Mouse (Mus musculus): ENCODE results near the gene Prpsap1.

Prpsap1 gene

DNA sequence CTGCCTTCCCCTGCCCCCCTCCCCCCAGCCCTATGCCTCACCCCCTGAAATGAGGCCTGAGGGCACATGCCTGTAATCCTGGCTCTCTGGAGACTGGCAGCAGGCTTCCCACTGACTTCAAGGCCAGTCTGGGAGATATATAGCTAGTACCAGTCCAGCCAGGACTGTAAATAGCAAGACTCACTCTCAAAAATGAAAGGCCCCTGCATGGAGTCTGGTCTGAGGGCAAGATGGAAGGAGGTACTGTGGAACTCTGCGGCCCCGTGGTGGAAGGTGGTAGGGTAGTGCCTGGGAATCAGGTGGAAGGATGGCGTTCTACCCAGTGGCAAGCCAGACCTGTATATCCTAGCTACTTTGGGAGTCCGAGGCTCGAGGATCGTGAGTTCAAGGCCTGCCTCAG is 50.1 kb downstream of the Prpsap1 start:
- DNase-seq (ENCODE audit: low read depth, low spot score), result no peak

DNA sequence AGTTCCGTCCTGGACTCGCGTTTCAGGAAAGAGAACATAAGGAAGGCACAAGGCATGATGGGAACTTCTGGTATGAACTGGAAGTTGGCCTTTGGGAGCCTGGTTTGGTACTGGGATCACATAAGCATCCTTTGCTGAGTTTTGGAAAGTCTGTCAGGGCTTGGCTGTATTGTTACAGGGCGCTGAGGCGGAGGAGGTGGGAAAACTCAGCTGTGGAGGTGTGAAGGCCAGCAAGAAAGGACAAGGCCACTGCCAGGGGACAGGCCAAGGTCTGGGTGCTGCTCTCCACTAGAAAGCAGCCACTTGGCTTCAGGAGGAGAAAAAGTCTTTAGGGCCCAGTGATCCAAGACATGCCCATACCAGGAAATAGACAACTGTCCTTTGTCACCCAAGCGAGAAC is 50.7 kb downstream of the Prpsap1 start:
- DNase-seq (ENCODE audit: low read depth, low spot score), result no peak

GRCm38 (mm10) chr11:116442867-116443177 is 51.2 kb downstream of the Prpsap1 start:
- no peak for DNase-seq (ENCODE audit: low read depth, low spot score)

GRCm38 (mm10) chr11:116442129-116442866 is 51.7 kb downstream of the Prpsap1 start:
- DNase-seq (ENCODE audit: low read depth, low spot score), result no peak

DNA sequence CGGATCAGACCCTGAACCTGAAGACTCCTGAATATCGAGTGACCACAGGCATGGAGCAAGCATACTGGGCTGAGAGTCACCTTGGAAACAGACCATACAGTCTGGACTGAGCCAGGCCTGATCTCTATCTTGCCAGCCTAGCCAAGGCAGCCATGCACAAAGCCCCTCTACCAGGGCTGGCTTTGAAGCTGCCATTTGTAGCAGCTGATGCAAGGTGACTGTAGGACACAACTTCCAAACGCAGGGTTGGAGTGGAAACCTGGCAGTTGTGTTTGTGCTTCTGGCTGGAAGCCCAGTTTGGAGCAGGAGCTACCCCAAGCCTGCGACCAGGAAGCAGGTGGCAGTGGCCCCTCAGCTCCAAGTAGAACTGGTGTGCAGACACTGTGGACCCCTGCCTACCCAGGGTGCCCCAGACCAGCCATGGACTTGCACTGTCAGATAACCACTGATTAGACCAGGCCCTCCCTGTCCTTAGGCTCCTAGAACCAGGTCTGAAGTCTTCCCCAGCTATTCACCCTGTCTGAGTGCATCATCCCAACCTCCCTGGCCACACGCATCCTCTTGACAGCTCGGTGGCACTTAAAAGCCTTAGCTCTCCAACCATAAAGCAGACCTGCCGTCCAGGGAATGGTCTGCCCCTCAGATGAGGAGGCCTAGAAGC is 53.5 kb downstream of the Prpsap1 start:
- no peak for DNase-seq (ENCODE audit: low read depth, low spot score)

DNA sequence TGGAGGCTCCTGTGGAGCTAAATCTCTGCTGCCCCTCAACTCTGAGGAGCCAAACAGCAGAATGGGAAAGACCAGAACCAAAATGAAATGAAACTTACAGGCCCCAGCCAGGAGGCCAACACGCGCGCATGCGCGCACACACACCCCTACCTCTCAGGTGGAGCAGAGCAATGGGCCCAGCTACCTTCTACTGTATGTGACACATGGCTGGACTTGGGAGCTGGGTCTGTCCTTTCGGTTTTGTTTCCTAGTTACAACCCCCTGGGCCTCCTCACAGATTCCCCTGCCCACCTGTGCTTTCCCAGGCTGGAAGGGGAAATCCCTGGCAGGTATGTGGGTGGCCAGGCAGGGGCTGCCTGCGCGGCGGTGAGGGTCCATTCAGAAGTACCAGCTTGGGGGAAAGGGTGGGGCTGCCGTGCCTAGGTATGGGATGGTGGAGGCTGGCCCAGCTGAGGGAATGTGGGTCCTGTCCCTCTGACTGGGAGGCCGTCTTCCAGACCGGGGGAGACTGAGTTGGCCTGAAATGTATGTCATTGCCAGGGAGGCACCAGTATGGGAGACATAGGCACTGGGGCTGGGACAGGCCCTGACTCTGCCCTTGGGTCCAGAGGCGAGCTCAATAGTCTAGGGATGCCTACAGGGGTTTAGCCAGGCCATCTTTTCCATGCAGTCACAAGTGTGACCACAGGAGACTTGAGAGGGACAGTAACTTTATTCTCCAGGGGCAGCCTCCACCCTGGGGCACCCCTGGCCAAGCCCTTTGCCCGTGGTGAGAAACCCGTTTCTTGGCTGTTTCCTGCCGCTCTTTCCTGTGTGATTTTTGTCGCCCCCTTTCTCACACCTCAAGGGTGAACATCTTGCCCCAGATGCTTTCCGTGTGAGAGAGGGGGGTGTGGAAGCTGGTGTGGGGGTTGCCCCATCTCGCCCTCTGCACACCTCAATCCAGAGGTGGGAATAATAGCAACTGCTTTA is 54.4 kb downstream of the Prpsap1 start:
- no peak for DNase-seq (ENCODE audit: low read depth, low spot score)

DNA sequence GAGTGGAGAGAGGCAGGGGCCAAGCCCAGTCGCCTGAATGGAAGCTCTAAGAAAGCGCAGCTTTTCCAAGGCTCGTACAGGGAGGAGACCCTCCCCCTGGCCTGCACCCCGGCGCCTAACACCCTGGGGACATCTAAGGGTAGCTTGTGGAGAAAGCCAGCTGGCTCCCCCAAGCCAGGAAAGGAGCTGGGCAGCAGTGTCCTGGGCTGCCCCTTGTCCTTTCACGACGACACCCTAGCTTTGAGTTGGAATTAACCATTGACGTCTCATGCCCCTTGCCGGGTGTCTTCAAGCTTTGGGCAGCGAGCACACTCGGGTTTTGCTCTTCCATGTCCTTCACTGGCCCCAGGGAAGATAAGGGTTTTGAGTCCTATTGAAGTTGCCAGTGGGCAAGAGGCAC is 56.5 kb downstream of the Prpsap1 start:
- no peak for DNase-seq (ENCODE audit: low read depth, low spot score)

DNA sequence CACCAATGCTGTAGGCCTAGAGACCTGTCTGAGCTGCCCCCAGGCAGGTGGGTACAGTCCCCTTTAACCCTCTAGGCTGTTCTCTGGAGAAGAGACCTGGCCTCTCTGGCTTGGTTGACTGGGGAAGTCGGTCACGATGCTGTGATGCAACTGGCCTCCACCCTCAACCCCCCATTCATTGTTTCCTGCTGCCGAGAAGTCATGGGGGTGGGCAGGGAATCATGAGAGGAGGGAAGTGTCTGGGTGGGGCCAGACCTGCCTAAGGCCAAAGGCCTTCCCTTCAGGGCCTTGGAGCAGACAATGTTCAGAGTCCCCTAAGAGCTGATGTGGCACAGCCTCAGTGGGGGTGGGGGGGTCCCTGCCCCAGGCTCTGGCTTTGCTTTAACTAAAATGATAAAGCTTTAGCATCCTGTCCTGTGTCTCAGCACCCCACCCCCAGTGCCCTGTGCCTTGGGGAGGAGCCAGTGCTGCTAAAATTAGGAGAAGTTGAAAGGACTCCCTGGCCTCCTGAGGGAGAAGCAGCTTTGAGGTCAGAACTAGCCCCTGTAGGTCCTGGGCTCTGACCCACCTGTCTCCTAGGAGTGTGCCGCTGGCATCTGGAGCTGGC is 57.2 kb downstream of the Prpsap1 start:
- no peak for DNase-seq (ENCODE audit: low read depth, low spot score)

GRCm38 (mm10) chr11:116435992-116436724 is 57.8 kb downstream of the Prpsap1 start:
- DNase-seq (ENCODE audit: low read depth, low spot score), result no peak

- DNase-seq (ENCODE audit: low read depth, low spot score), result no peak
Observed at GRCm38 (mm10) chr11:116434967-116435752, 58.8 kb downstream of the Prpsap1 start.

DNA sequence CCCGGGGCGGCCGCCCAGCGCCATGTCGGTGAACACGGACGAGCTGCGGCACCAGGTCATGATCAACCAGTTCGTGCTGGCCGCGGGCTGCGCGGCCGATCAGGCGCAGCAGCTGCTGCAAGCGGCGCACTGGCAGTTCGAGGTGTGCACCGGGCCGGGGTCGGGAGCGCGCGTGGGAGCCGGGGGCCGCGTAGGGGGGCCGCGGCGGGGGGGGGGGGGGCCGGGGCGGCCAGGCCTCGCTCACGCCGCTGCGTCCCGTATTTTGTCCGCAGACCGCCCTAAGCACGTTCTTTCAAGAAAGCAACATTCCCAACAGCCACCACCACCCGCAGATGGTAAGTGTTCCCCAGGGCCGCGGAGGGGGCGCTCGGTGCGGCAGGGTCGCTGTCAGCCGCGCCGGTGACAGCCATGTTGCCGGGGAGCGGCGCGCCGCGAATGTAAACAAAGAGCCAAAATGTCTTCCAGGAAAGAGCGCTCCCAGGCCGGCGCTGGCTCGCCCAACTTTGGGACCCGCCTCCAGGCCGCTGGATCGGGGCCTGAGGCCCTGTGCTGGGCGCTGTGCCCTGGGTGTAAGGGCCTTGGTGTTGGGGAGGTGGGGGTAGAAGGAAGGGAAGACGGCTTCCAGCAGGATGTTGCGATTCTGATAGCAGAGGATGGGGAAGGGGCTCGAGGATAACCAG is 59.6 kb downstream of the Prpsap1 start:
- DNase-seq (ENCODE audit: low read depth, low spot score), result no peak

DNA sequence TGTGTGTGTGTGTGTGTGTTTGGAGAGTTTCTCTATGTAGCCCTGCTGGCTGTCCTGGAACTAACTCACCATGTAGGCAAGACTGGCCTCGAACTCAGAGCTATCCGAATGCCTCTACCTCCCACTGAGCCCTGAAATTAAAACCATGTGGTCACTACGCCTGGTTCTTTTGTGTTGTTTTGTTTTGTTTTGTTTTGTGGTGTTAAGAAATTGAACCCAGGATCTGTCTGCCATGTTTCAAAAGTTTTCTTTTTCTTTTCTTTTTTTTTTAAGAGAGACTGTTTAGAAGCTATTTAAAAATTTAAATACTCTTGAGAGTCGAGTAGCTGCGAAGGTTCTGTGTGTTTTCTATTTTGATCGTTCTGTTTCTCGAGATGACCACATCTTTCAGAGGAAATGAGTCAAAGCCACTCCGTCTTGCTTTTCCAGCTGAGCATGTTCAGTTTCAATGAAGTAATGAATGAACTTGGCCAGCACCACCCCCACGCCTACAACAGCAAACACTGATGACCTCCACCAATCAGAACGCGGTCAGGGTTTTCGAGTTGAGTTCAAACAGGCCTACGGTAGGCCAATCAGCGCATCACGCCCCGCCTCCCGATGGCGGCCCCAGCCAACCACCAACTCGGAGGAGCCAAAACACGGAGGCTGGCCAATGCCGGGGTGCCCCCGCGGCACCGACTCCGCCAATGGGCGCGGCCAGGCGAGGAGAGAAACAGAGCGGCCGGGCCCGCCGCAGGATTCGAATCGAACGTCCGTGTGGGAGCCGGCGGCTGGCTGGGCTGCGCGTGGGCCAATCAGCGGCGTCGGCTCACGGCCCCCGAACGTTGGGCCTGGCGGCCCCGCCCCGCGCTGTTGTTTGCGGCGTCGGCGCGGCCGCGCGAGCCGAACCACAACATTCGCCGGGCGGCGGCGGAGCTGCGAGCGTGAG is 60.4 kb downstream of the Prpsap1 start, which contains the start of gene Ubald2:
TSS of gene Ubald2 (plus strand) at position 739 of the 931 bp plus-strand sequence.
- DNase-seq (ENCODE audit: low read depth, low spot score), result peak; percentile 98

GRCm38 (mm10) chr11:116432593-116433355 is 61.2 kb downstream of the Prpsap1 start:
- no peak for DNase-seq (ENCODE audit: low read depth, low spot score)

DNA sequence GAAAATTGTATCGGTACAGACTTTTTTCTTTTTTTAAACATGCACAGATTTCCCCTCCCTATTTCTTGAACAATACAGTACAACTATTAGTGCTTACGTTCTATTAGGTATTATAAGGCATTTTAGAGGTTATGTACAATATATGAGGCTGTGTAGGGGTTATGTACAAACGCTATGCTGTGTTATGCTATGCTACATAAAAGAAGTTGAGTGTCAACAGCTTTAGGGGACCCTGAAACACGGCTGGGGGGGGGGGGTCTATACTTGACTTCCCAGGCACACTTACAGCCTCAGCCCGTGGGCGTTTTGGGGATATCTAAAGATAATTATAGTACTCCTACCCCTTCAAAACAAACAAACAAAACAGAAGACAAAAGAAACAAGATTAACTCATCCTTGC is 61.9 kb downstream of the Prpsap1 start:
- DNase-seq (ENCODE audit: low read depth, low spot score), result no peak

DNA sequence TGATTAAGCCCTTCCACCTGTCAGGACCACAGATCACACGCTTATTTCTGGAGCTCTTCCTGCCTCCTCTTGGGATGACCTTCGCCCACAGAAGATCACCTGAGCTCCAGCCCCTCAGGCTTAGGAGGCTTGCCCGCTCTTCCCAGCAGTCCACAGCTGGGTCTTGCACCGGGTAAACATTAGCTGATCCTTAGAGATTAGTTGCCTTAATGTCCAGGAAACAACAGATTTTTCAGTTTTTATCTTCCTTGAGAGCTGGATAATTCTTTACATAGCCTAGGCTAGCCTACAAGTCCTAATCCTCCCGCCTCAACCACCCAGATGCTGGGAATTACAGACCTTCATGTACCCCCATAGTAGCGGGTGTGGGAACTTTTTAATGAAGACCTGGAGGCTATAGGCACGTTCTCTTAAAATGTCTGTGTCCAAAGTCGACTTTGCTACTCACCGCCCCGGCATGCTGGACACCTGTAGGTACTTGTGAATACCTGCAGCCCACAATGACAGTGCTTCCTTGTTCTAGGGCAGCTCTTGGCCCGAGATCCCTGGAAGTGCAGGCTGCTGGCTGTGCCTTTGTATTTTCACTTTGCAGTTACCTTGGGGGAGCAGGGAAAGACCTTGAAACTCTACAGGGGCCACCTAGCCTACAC is 62.4 kb downstream of the Prpsap1 start:
- no peak for DNase-seq (ENCODE audit: low read depth, low spot score)

DNA sequence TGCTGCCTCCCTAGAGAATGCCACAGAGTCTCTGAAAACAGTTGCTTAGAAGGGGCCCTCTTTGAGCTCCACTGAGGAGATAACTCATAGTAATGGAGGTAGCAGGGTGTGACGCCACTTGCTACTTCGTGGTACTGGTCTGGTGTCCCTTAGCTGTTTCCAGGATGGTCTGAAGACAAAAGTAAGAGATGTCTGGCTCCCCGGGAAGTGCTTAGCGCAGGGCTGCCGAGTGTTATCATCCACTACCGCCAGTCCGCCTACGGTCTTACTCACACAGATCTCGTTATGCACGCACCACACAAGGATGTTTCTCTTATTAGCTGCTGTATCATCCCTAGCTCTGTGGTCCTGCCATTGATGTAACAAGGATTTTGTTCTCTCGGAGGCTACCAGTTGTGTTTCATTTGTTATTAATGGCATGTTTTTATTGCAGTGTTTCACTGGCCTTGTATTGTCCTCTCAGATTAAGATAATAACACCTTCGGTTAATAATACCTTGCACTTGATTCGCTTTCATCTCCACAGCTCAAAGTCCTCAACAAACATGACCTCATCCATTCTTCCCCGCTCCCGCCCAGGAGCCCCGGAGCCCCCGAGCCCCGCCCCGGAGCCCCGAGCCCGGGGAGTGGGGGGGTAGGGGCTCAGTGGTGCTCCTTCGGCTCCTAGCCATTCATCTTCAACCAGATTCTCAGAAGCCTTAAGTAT is 63.1 kb downstream of the Prpsap1 start:
- DNase-seq (ENCODE audit: low read depth, low spot score), result no peak

All from brain, embryonic 18.5 days (tissue).